Mouse (Mus musculus): ENCODE results near the gene Cpxm1. TPM values are rescaled to one million over a fixed set of nuclear protein-coding genes. Genes with fewer than 3 reads are reported as not detected.
A peak's percentile ranks its signal among the peaks of the same experiment; 100 is the strongest.
"Not testable (repeated sequence)": the region's sequence is repeated elsewhere in the genome, so short reads cannot be mapped to it uniquely, and the experiment has no call there.

The Cpxm1 gene
- total RNA-seq, 1 experiment from 2014 or later = 0.94 TPM

DNA sequence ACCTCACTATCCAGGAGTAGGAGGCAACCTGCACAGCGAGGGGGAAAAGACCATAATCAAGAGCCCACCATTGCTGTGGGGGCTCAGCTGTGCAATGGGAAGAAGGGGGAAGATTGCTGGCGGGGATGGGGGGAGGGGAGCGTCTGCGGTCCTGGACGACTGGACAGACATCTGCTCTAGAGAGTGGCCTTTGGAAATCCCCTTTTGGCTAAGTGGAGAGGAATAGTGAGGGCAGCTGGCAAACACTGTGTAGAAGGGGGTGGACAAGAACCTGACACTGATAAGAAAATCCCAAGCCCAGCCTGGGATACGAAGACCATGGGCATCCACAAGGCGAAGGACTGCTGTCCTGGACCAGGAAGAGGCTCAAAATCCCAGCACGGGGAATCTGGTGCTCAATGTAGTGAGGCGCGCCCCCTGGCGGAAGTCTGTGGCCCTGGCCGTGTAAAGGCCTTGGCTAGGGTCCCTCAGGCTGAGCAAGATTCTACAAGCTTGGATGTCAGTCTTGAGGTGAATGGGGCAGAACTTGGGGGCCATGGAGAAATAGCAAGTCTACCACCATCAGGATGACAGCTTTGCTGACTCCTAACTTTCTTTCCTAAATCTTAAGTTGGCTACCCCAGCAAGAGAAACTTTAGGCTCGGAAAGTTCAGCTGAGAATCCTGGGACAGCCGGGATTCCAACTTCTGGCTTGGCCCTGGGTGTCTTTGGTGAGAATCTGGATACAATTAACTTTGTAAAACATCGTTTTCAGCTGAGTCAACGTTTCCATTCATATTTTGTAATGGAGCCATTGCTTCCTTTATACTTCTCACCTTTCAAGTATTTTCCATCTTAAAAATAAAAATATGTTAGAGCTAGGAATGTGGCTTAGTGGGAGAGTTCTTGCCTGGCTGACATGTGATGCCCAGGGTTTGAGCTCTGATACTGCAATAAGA lies 14.5 kb upstream of the Cpxm1 start:
- peak; percentile 62 to 89 for ATAC-seq (replicated peaks in 1 of 2; ENCODE audit: insufficient read depth in 1 of 2, low FRiP score in 2 of 2, low TSS enrichment in 1 of 2, low read depth in 1 of 2, poor library complexity in 2 of 2, severe bottlenecking in 2 of 2)

DNA sequence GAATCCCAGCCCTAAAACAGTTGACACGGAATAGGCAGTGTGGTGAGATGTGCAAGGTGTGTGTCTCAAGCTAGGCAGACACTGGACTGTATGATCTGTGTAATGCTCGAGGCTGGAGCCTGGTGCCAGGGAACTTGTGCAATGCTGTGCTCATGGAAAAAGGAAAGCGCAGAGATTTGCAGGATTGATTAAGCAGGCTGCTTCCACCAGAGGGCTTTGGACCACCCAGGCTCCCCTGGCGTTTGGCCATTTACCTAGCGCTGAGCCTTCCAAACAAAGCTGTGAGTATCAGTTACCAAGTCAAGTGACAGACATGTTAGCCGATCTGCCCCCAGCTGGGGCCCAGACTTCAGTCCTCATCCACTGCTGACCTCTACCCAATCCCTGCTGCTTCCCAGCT lies 10.8 kb upstream of the Cpxm1 start:
- no peak for ATAC-seq (replicated peaks in 1 of 2; ENCODE audit: insufficient read depth in 1 of 2, low FRiP score in 2 of 2, low TSS enrichment in 1 of 2, low read depth in 1 of 2, poor library complexity in 2 of 2, severe bottlenecking in 2 of 2)

DNA sequence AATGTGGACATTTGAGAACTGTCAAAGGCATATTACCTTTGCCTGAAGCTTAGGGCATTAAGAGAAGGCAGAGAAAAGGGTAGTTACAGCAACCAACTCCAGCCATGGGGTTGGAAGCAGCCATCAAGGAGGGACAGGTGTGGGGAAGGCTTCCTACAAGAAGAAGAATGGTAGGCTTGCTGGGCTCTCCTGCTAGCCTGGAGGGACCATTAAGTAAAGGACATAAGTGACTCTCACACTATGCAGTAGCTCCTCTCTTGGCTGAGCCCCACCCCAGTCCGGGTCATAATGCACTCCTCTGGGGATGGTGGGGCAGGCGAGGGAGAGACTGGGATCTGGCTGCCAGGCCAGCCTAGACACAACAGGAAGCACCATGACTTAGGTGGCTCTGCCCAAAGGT lies 8.8 kb upstream of the Cpxm1 start, which contains the start of gene Tmem239:
Gene Tmem239, plus strand, starts transcription at position 301 of the 400 bp plus-strand sequence.
- no peak for ATAC-seq (replicated peaks in 1 of 2; ENCODE audit: insufficient read depth in 1 of 2, low FRiP score in 2 of 2, low TSS enrichment in 1 of 2, low read depth in 1 of 2, poor library complexity in 2 of 2, severe bottlenecking in 2 of 2)

DNA sequence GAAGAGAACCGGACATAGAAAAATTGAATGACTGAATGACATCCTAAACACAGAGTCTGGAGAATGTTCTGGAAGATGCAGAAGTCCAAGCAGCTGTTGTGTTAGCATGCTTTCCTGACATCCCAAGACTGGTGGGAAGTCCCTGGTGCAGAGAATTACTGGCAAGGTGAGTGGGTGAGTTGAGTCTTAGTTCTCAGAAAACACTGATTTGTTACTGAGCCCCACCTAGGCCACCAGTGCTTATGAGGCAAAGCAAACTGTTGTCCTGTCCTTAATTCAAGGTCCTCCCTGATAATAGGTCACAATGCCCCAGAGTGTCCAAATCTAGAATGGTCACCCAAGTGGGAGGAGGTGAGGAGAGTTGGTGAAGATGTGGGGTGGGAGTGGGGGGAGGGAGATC lies 7.6 kb upstream of the Cpxm1 start, which contains the start of the genes Gm28372 and 1700020A23Rik:
Gene Gm28372, plus strand, starts transcription at position 301 of the 400 bp plus-strand sequence.
Gene 1700020A23Rik, plus strand, starts transcription at position 321 of the 400 bp plus-strand sequence.
- no peak for ATAC-seq (replicated peaks in 1 of 2; ENCODE audit: insufficient read depth in 1 of 2, low FRiP score in 2 of 2, low TSS enrichment in 1 of 2, low read depth in 1 of 2, poor library complexity in 2 of 2, severe bottlenecking in 2 of 2)

DNA sequence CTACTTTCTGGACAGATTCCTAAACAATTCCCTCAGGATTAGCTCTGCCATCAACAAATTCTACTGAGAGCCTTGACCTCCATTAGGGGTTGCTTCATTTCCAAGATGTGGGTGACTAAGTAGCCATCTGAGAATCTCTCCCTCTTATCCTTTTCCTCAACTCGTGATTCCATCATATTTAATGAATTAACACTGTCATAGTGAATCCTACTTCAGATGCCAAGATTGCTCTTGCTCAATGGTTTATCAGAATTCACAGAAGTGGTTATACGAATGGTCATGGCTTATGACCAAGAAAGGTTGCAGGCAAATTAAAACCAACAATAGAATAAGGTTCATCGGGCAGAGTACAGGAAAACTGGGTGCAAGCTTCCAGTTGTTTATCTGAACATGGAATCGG lies 4.5 kb upstream of the Cpxm1 start:
- ATAC-seq (replicated peaks in 1 of 2; ENCODE audit: insufficient read depth in 1 of 2, low FRiP score in 2 of 2, low TSS enrichment in 1 of 2, low read depth in 1 of 2, poor library complexity in 2 of 2, severe bottlenecking in 2 of 2) = no peak

DNA sequence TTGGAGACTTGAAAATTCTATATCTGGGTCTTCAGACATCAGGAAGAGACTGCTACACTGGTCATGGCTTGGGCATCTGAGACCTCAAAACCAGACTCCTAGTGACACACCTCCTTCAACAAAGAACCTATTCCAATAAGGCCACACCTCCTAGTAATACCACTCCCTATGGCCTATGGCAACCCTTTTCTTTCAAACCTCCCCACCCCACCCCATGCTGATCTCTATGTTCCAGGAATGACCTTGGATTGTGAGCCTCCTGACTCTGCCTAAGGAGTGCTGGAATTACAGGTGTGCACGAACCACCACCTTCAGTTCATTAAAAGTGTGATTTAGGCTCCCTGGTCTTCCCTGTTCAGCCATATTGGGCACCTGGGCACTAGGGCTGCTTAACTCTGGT lies 2.7 kb upstream of the Cpxm1 start:
- ATAC-seq (replicated peaks in 1 of 2; ENCODE audit: insufficient read depth in 1 of 2, low FRiP score in 2 of 2, low TSS enrichment in 1 of 2, low read depth in 1 of 2, poor library complexity in 2 of 2, severe bottlenecking in 2 of 2) = no peak

GRCm38 (mm10) chr2:130398091-130398490 lies 717 bp upstream of the Cpxm1 start:
- 0 out of 4 replicates have a peak, but pooled peaks have one; percentile 23 to 47 for ATAC-seq (replicated peaks in 1 of 2; ENCODE audit: insufficient read depth in 1 of 2, low FRiP score in 2 of 2, low TSS enrichment in 1 of 2, low read depth in 1 of 2, poor library complexity in 2 of 2, severe bottlenecking in 2 of 2)

GRCm38 (mm10) chr2:130395696-130396095 lies 1.7 kb downstream of the Cpxm1 start:
- ATAC-seq (replicated peaks in 1 of 2; ENCODE audit: insufficient read depth in 1 of 2, low FRiP score in 2 of 2, low TSS enrichment in 1 of 2, low read depth in 1 of 2, poor library complexity in 2 of 2, severe bottlenecking in 2 of 2) = no peak

DNA sequence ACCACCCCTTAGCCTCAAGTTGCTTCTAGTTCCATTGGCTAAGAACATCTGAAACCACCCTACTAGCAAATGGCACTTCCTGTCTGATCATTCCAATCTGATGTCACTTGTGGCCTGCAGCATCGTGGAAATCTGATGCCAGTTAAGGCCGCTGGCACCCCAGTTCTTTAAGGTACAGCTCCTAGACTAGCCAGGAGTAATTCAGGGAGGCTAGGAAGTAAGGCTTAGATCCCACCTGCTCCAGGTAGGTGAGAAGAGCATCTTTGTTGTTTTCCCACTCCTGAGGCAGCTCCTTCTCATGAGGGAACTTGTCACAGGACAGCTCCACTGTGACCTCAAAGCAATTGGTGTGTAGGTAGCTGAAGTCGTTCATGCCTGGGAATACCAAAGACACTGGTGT lies 4.5 kb downstream of the Cpxm1 start:
- ATAC-seq (replicated peaks in 1 of 2; ENCODE audit: insufficient read depth in 1 of 2, low FRiP score in 2 of 2, low TSS enrichment in 1 of 2, low read depth in 1 of 2, poor library complexity in 2 of 2, severe bottlenecking in 2 of 2) = no peak

DNA sequence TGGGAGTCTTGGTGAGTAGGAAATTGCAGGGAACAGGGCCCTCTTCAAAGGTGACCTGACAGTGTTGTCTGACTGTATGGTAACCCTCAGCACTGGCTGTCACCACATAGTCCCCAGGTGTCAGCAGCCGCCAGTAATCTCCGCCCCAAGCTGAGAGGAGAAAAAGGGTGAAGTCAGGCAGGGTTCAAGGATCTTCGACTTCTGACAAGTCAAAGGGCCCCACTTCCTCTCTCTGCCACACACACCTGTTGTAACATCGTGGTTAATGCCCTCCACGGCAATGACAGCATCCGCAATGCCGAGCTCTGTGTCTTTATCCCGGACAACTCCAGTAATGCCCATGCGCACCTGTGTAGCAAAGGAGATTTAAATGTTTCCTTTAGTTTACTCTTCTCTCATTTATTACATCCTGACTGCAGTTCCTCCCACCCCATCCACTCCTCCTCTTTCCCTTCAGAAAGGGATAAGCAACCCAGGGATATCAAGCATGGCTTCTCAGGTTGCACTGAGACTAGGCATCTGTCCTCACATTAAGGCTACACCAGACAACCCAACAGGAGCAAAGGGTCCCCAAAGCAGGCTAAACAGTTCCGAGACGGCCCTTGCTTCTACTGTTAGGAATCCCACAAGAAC lies 6.3 kb downstream of the Cpxm1 start:
- ATAC-seq (replicated peaks in 1 of 2; ENCODE audit: insufficient read depth in 1 of 2, low FRiP score in 2 of 2, low TSS enrichment in 1 of 2, low read depth in 1 of 2, poor library complexity in 2 of 2, severe bottlenecking in 2 of 2) = no peak

GRCm38 (mm10) chr2:130388796-130389195 lies 8.6 kb downstream of the Cpxm1 start:
- 0 out of 4 replicates have a peak, but pooled peaks of 1 of the 2 experiments have one; percentile 25 for ATAC-seq (replicated peaks in 1 of 2; ENCODE audit: insufficient read depth in 1 of 2, low FRiP score in 2 of 2, low TSS enrichment in 1 of 2, low read depth in 1 of 2, poor library complexity in 2 of 2, severe bottlenecking in 2 of 2)

- no peak for ATAC-seq (replicated peaks in 1 of 2; ENCODE audit: insufficient read depth in 1 of 2, low FRiP score in 2 of 2, low TSS enrichment in 1 of 2, low read depth in 1 of 2, poor library complexity in 2 of 2, severe bottlenecking in 2 of 2)
Observed at GRCm38 (mm10) chr2:130386212-130386611, 11.2 kb downstream of the Cpxm1 start.

DNA sequence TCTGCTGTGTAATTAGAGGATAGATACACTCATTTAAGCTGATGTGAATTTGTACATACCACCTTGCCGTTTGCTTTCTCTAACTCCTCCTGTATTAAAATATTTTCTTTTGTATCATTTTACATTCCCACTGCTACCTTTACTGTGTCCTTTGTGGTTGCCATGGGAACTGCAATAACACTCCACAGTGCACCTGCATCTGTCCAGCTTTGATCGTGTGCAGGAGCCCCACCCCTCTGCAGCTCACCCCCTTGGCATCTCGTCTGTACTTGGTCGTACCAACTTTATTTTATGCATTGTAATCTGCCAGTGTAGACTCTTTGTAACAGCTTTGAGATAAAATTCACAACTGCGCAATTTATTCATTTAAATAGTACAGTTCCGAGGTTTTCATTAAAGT lies 13.5 kb downstream of the Cpxm1 start:
- no peak for ATAC-seq (replicated peaks in 1 of 2; ENCODE audit: insufficient read depth in 1 of 2, low FRiP score in 2 of 2, low TSS enrichment in 1 of 2, low read depth in 1 of 2, poor library complexity in 2 of 2, severe bottlenecking in 2 of 2)

- ATAC-seq (replicated peaks in 1 of 2; ENCODE audit: insufficient read depth in 1 of 2, low FRiP score in 2 of 2, low TSS enrichment in 1 of 2, low read depth in 1 of 2, poor library complexity in 2 of 2, severe bottlenecking in 2 of 2) = no peak
Observed at GRCm38 (mm10) chr2:130383205-130383604, 14.2 kb downstream of the Cpxm1 start.

- no peak for ATAC-seq (replicated peaks in 1 of 2; ENCODE audit: insufficient read depth in 1 of 2, low FRiP score in 2 of 2, low TSS enrichment in 1 of 2, low read depth in 1 of 2, poor library complexity in 2 of 2, severe bottlenecking in 2 of 2)
Observed at GRCm38 (mm10) chr2:130374951-130375350, 22.4 kb downstream of the Cpxm1 start.

GRCm38 (mm10) chr2:130373026-130373425 lies 24.3 kb downstream of the Cpxm1 start:
- ATAC-seq (replicated peaks in 1 of 2; ENCODE audit: insufficient read depth in 1 of 2, low FRiP score in 2 of 2, low TSS enrichment in 1 of 2, low read depth in 1 of 2, poor library complexity in 2 of 2, severe bottlenecking in 2 of 2) = not testable (repeated sequence)

- no peak for ATAC-seq (replicated peaks in 1 of 2; ENCODE audit: insufficient read depth in 1 of 2, low FRiP score in 2 of 2, low TSS enrichment in 1 of 2, low read depth in 1 of 2, poor library complexity in 2 of 2, severe bottlenecking in 2 of 2)
Observed at GRCm38 (mm10) chr2:130367386-130367785, 30.0 kb downstream of the Cpxm1 start.

Measured in hematopoietic stem cell, adult 5-6 weeks (primary cell).